Mouse (Mus musculus) v-Abl transformed pro-B cells (cell line): ENCODE results near the gene Ap3b2.
"Not testable (repeated sequence)": the region's sequence is repeated elsewhere in the genome, so short reads cannot be mapped to it uniquely, and the experiment has no call there.

Experiments
- in situ Hi-C, 2 experiments: fragments of 400-800 bp; cut with MboI; formaldehyde crosslinking; loops; one replicate each; pipeline ENCODE4 v1.15.1; 2025; ENCODE audit not compliant: unreplicated experiment in 2 of 2

Gene Ap3b2

GRCm38 (mm10) chr7:81479531-81480090, 14.1 kb downstream of the Ap3b2 start:
- in situ Hi-C loops = no loop called here

GRCm38 (mm10) chr7:81478261-81478660, 15.5 kb downstream of the Ap3b2 start:
- in situ Hi-C loops = not testable (repeated sequence)

- in situ Hi-C loops = no loop called here
Measured at GRCm38 (mm10) chr7:81476833-81477232, 16.9 kb downstream of the Ap3b2 start.

- in situ Hi-C loops = no loop called here
Measured at GRCm38 (mm10) chr7:81475221-81475620, 18.5 kb downstream of the Ap3b2 start.

DNA sequence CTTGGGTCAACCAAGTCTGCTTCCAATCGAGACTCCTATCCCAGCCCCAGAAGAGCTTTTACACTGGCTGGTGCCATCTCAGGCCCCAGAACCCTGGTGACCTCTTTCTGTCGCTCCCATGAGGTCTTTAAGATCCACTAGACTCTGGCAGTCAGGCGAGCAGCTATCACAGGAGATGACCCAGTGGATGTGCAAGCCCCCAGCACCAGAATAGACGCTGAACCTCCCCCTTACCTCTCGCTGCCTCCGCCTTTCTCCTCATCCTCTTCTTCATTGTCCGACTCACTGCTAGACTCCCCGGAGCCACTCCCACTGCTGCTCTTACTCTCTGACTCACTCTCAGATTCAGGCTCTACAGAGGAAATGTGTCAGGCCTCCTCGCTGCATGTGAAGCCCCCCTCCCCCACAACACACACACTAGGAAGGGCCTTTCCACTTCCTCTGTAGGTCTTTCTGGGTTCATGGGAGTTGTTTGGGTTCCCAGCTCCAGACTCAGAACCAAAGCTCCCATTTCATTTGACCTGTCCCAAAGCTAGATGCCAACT, 28.7 kb downstream of the Ap3b2 start:
- in situ Hi-C loops = no loop called here

DNA sequence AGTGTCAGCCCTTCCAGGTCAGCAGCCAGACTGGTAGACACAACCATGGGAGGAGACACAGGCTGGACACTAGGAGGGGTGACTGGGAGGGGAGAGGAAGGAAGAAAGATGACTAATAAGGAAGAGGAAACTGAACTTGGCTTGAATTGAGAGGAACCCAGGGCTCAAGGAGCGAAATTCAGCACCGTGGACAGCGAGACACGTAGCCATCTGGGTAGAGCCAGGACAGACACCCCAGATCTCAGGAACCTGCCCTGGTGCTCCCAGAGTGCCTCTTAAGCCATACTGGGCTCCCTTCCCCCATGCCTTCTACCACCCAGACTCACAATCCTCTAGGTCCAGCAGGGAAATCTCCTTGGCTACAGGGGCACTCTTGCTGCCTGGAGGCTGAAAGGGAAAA, 29.6 kb downstream of the Ap3b2 start:
- in situ Hi-C loops = no loop called here

DNA sequence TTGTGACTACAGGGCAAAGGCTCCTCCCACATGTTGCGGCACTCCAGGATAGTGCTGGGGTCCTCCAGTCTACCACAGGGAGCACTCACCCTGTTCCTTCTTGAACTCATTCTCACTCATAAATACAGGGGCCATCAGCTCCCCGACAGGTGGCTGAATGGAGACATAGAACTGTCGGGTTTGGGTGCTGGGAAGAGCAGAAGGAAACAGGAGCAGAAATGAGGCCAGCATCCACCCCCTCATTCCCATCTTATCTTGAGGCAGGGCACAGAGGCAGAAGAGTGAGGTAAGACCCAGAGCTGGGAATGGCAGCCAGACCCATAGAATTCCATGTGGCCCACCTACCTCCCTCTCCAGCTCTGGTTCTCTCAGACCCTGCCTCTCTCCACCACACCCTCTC, 30.9 kb downstream of the Ap3b2 start:
- in situ Hi-C loops = no loop called here

- in situ Hi-C loops = no loop called here
Measured at GRCm38 (mm10) chr7:81455155-81455651, 38.5 kb downstream of the Ap3b2 start, which contains the start of gene Cpeb1. Gene Cpeb1 (minus strand): TSS chr7:81455465.

GRCm38 (mm10) chr7:81454331-81455039, 39.2 kb downstream of the Ap3b2 start:
- in situ Hi-C loops = no loop called here

- in situ Hi-C loops = no loop called here
Measured at GRCm38 (mm10) chr7:81453443-81454274, 40.1 kb downstream of the Ap3b2 start.

GRCm38 (mm10) chr7:81452971-81453441, 40.7 kb downstream of the Ap3b2 start:
- in situ Hi-C loops = no loop called here
